Mouse (Mus musculus): ENCODE data around the gene Dhx37. TPM values are rescaled to one million over a fixed set of nuclear protein-coding genes. Genes with fewer than 3 reads are reported as not detected.
"Not testable (repeated sequence)": the region's sequence is repeated elsewhere in the genome, so short reads cannot be mapped to it uniquely, and the experiment has no call there.

Dhx37 gene
- total and polyA plus RNA-seq, 3 experiments: 27.4 to 549 (median 55.3) TPM

DNA sequence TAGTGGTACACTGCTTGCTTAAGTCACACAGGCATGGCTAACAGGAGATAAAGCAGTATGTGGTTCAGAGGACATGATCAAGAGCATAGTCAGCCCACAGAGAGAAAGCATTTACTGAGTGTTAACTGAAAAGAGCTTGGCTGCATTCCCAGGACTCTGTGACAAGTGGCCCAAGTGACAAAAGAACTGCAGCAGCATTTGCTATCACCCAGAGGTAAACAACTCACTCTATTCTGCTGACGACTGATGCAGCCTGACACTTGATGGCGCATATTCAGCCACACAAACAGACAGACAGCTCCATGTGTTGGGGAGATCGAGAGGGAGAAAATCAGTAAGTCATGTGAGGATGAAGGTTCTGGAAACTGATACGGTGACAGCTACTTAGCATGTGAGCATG, 20.2 kb downstream of the Dhx37 start:
- TF ChIP-seq MAX (IDR thresholded peaks at IDR 0.05; ENCODE audit: low read length): no peak
- no peak for TF ChIP-seq UBTF (IDR thresholded peaks at IDR 0.05; ENCODE audit: borderline replicate concordance, insufficient read depth, low read depth, low read length)
- no peak for TF ChIP-seq GATA1 (IDR thresholded peaks at IDR 0.05; ENCODE audit: low read depth, low read length)
- TF ChIP-seq ELF1 (IDR thresholded peaks at IDR 0.05; ENCODE audit: low read depth, low read length): no peak
- TF ChIP-seq SMC3 (IDR thresholded peaks at IDR 0.05; ENCODE audit: low read depth, low read length): no peak
- TF ChIP-seq POLR2AphosphoS2 (IDR thresholded peaks at IDR 0.05; ENCODE audit: low read length): no peak
- no peaks in the 10 kb centered on the region; the same call in 1 of the 2 replicates for H3K79me2 ChIP-seq (ENCODE audit: control insufficient read depth, insufficient read depth, low read length, poor library complexity)
- peaks cover 0 to 4% of the 10 kb centered on the region in 2 experiments; a peak in 1 of 4 replicates for H3K4me1 ChIP-seq (ENCODE audit: control insufficient read depth in 1 of 2, insufficient read depth in 2 of 2, low read length in 2 of 2)
- H3K9ac ChIP-seq (ENCODE audit: control insufficient read depth, low read depth, low read length, poor library complexity, severe bottlenecking): no peak overlapping the region
- H3K27me3 ChIP-seq (ENCODE audit: control insufficient read depth in 1 of 2, insufficient read depth in 2 of 2, low read length in 2 of 2): no peaks in the 10 kb centered on the region
- H3K4me3 ChIP-seq (ENCODE audit: control insufficient read depth in 1 of 2, insufficient read depth in 1 of 2, low read depth in 2 of 2, low read length in 2 of 2): no peak overlapping the region
- no peak overlapping the region for H3K27ac ChIP-seq (ENCODE audit: control insufficient read depth, low read depth, low read length)
- no peaks in the 10 kb centered on the region for H3K9me3 ChIP-seq (replicated peaks; ENCODE audit: insufficient read depth, low read length)
- peaks cover 0 to 5% of the 10 kb centered on the region in 2 experiments; a peak in 2 of 4 replicates for H3K36me3 ChIP-seq (ENCODE audit: control insufficient read depth in 1 of 2, insufficient read depth in 2 of 2, low read length in 2 of 2)
- no peak for DNase-seq (ENCODE audit: low read depth, low spot score)

GRCm38 (mm10) chr5:125412536-125412935, 21.4 kb downstream of the Dhx37 start:
- H3K79me2 ChIP-seq (ENCODE audit: control insufficient read depth, insufficient read depth, low read length, poor library complexity); H3K36me3 ChIP-seq (ENCODE audit: control insufficient read depth in 1 of 2, insufficient read depth in 2 of 2, low read length in 2 of 2): not testable (repeated sequence)

DNA sequence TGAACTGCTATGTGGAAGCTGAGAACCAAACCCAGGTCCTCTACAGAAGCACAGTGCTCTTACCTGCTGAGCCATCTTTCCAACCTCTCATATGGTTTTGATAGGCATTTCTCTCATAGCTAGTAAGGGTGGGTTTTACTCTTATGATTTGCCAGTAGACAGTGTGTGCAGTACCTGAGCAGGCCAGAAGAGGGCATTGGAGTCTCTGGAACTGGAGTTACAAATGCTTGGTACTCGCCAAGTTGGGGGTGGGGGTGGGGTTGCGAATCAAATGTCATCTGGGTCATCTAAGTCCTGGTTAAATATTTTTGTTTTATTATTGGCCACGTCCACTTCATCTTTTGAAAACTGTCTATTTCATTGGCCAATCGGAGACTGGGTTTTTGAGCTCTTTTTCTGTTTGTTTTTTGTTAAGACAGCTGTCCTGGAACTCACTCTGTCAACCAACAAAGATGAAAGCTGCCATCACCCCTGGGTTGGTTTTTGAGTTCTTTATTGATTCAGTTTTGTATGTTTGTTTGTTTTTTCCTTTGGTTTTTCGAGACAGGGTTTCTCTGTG, 21.9 kb downstream of the Dhx37 start:
- H3K4me3 ChIP-seq (ENCODE audit: control insufficient read depth in 1 of 2, insufficient read depth in 1 of 2, low read depth in 2 of 2, low read length in 2 of 2): no peak overlapping the region
- H3K27ac ChIP-seq (ENCODE audit: control insufficient read depth, low read depth, low read length): no peak overlapping the region
- peak; percentile 89 for DNase-seq (ENCODE audit: low read depth, low spot score)
- H3K79me2 ChIP-seq (ENCODE audit: control insufficient read depth, insufficient read depth, low read length, poor library complexity): no peaks in the 10 kb centered on the region; the same call in 1 of the 2 replicates
- H3K9ac ChIP-seq (ENCODE audit: control insufficient read depth, low read depth, low read length, poor library complexity, severe bottlenecking): no peak overlapping the region
- no peaks in the 10 kb centered on the region for H3K9me3 ChIP-seq (replicated peaks; ENCODE audit: insufficient read depth, low read length)
- no peaks in the 10 kb centered on the region for H3K27me3 ChIP-seq (ENCODE audit: control insufficient read depth in 1 of 2, insufficient read depth in 2 of 2, low read length in 2 of 2)
- H3K4me1 ChIP-seq (ENCODE audit: control insufficient read depth in 1 of 2, insufficient read depth in 2 of 2, low read length in 2 of 2): peaks cover 0 to 4% of the 10 kb centered on the region in 2 experiments; a peak in 1 of 4 replicates
- H3K36me3 ChIP-seq (ENCODE audit: control insufficient read depth in 1 of 2, insufficient read depth in 2 of 2, low read length in 2 of 2): peaks cover 0 to 5% of the 10 kb centered on the region in 2 experiments; a peak in 1 of 4 replicates
- peak; percentile 62 for TF ChIP-seq RAD21 (IDR thresholded peaks at IDR 0.05; ENCODE audit: low read depth, low read length)
- no peak for TF ChIP-seq ETS1 (IDR thresholded peaks at IDR 0.05; ENCODE audit: low read depth, low read length)
- no peak for TF ChIP-seq USF2 (IDR thresholded peaks at IDR 0.05; ENCODE audit: borderline replicate concordance in 1 of 2, insufficient read depth in 1 of 2, low read depth in 1 of 2, low read length in 2 of 2)
- TF ChIP-seq NELFE (IDR thresholded peaks at IDR 0.05; ENCODE audit: low read depth, low read length): no peak
- TF ChIP-seq MAX (IDR thresholded peaks at IDR 0.05; ENCODE audit: low read length): no peak
- no peak for TF ChIP-seq JUND (IDR thresholded peaks at IDR 0.05; ENCODE audit: low read depth, low read length)
- no peak for TF ChIP-seq GABPA (IDR thresholded peaks at IDR 0.05; ENCODE audit: low read depth, low read length)
- 0 out of 2 replicates have a peak, but pooled peaks have one; percentile 29 for TF ChIP-seq BHLHE40 (IDR thresholded peaks at IDR 0.05; ENCODE audit: borderline replicate concordance, low read depth, low read length)
- TF ChIP-seq MYB (IDR thresholded peaks at IDR 0.05; ENCODE audit: low read depth, low read length): no peak
- TF ChIP-seq MYC (IDR thresholded peaks at IDR 0.05; ENCODE audit: low read depth, low read length): no peak
- peak; percentile 73 to 88 (median 73) for TF ChIP-seq CTCF (IDR thresholded peaks at IDR 0.05 in 2 of 3, conservative IDR thresholded peaks at IDR 0.05 in 1 of 3; ENCODE audit: control insufficient read depth in 1 of 3, insufficient read depth in 1 of 3, low read depth in 2 of 3, low read length in 3 of 3, poor library complexity in 1 of 3, severe bottlenecking in 1 of 3)
- no peak for TF ChIP-seq UBTF (IDR thresholded peaks at IDR 0.05; ENCODE audit: borderline replicate concordance, insufficient read depth, low read depth, low read length)
- no peak for TF ChIP-seq MAZ (IDR thresholded peaks at IDR 0.05; ENCODE audit: low read depth, low read length)
- TF ChIP-seq ZKSCAN1 (IDR thresholded peaks at IDR 0.05; ENCODE audit: low read depth, low read length): no peak
- no peak for TF ChIP-seq GATA1 (IDR thresholded peaks at IDR 0.05; ENCODE audit: low read depth, low read length)
- TF ChIP-seq POLR2A (IDR thresholded peaks at IDR 0.05; ENCODE audit: control insufficient read depth in 1 of 2, insufficient read depth in 1 of 2, low read depth in 1 of 2, low read length in 2 of 2, poor library complexity in 1 of 2): no peak
- TF ChIP-seq CHD2 (IDR thresholded peaks at IDR 0.05; ENCODE audit: low read length): no peak
- no peak for TF ChIP-seq MAFK (IDR thresholded peaks at IDR 0.05; ENCODE audit: borderline replicate concordance, low read depth, low read length)
- TF ChIP-seq NRF1 (IDR thresholded peaks at IDR 0.05; ENCODE audit: insufficient read depth, low read depth, low read length, poor library complexity, severe bottlenecking): no peak
- peak; percentile 47; the same call in 1 of the 2 replicates for TF ChIP-seq SIN3A (IDR thresholded peaks at IDR 0.05; ENCODE audit: low read length)
- no peak for TF ChIP-seq RCOR1 (IDR thresholded peaks at IDR 0.05; ENCODE audit: low read depth, low read length)
- TF ChIP-seq E2F4 (IDR thresholded peaks at IDR 0.05; ENCODE audit: borderline replicate concordance, low read depth, low read length): no peak

More at GRCm38 (mm10) chr5:125412536-125412935, 21.4 kb downstream of the Dhx37 start:
- not testable (repeated sequence) for H3K9ac ChIP-seq (ENCODE audit: control insufficient read depth, low read depth, low read length, poor library complexity, severe bottlenecking); H3K27me3 ChIP-seq (ENCODE audit: control insufficient read depth in 1 of 2, insufficient read depth in 2 of 2, low read length in 2 of 2); H3K9me3 ChIP-seq (replicated peaks; ENCODE audit: insufficient read depth, low read length); H3K27ac ChIP-seq (ENCODE audit: control insufficient read depth, low read depth, low read length); H3K4me3 ChIP-seq (ENCODE audit: control insufficient read depth in 1 of 2, insufficient read depth in 1 of 2, low read depth in 2 of 2, low read length in 2 of 2); H3K4me1 ChIP-seq (ENCODE audit: control insufficient read depth in 1 of 2, insufficient read depth in 2 of 2, low read length in 2 of 2)
- DNase-seq (ENCODE audit: low read depth, low spot score): peak; percentile 55

Data from MEL (cell line).